Mouse (Mus musculus) embryonic facial prominence, embryonic 10.5 days (tissue): Measurements from ENCODE around the gene Macf1. TPM values are rescaled to one million over a fixed set of nuclear protein-coding genes. Genes with fewer than 3 reads are reported as not detected.
A peak's percentile ranks its signal among the peaks of the same experiment; 100 is the strongest.

ENCODE experiments used
- DNase-seq: peaks from one replicate; pipeline ENCODE4 v3.0.0-alpha.2; 2017; ENCODE audit warnings: low spot score
- H3K27ac ChIP-seq: fragments of 300-500 bp; sonication (generic); replicated peaks from 2 replicates; pipeline ENCODE4 v1.5.1; 2016; ENCODE audit warnings: mild to moderate bottlenecking
- H3K27me3 ChIP-seq: fragments of 300-500 bp; sonication (generic); replicated peaks from 2 replicates; pipeline ENCODE4 v1.6.1; 2016; ENCODE audit warnings: low read depth, mild to moderate bottlenecking; ENCODE audit not compliant: poor library complexity, severe bottlenecking
- H3K36me3 ChIP-seq: fragments of 300-500 bp; sonication (generic); replicated peaks from 2 replicates; pipeline ENCODE4 v1.6.1; 2016; ENCODE audit warnings: mild to moderate bottlenecking, moderate library complexity
- H3K4me1 ChIP-seq: fragments of 300-500 bp; sonication (generic); 2 replicates; pipeline ENCODE4 v1.6.1; 2016
- H3K4me3 ChIP-seq: fragments of 300-500 bp; sonication (generic); 2 replicates; pipeline ENCODE4 v1.5.1; 2016; ENCODE audit warnings: mild to moderate bottlenecking, moderate library complexity
- H3K9me3 ChIP-seq: fragments of 300-500 bp; sonication (generic); 2 replicates; pipeline ENCODE4 v1.6.1; 2016; ENCODE audit warnings: mild to moderate bottlenecking
- WGBS: fragments of 180-500 bp; shearing (Covaris S2); methylation state at CpG from one replicate; pipeline ENCODE4 v1.1.7; 2016; 5-methylcytosine and 5-hydroxymethylcytosine counted together
- polyA plus RNA-seq: library from polyadenylated mRNA; unstranded; fragments of >200 nt; fragmentation: Nextera tagmentation; extraction: Ambion mirVana; gene quantifications from 2 replicates; pipeline ENCODE4 v1.2.1, GENCODE M21; 2016

The Macf1 gene
- 46.0 and 47.4 TPM in 2 replicates for polyA plus RNA-seq

GRCm38 (mm10) chr4:123684260-123684659 is at the start of gene Macf1:
Gene Macf1 (minus strand): TSS chr4:123684360.
- DNase-seq = no peak

GRCm38 (mm10) chr4:123733532-123733931 is 49.4 kb upstream of the Macf1 start:
- Histone ChIP-seq H3K27ac (no peak overlapping the region), H3K4me3 (no peak overlapping the region), H3K4me1 (no peaks in the 10 kb centered on the region), H3K36me3 (peaks cover 59% of the 10 kb centered on the region), H3K27me3 (no peaks in the 10 kb centered on the region), H3K9me3 (no peaks in the 10 kb centered on the region)
- DNase-seq = no peak
- 92% methylated on average over 9 of the region's 9 CpGs for WGBS

More at GRCm38 (mm10) chr4:123684260-123684659, at the start of gene Macf1:
- H3K27ac ChIP-seq = no peak within 1 kb of the TSS
- H3K36me3 ChIP-seq = peaks cover 8% of the 10 kb centered on the region; the same call in 1 of the 2 replicates
- H3K27me3 ChIP-seq = peaks cover 32% of the 10 kb centered on the region
- H3K4me3 ChIP-seq = no peak within 1 kb of the TSS
- H3K4me1 ChIP-seq = peaks cover 31% of the 10 kb centered on the region
- 82% methylated on average over 3 of the region's 3 CpGs for WGBS
- no peaks in the 10 kb centered on the region for H3K9me3 ChIP-seq

GRCm38 (mm10) chr4:123732921-123733320 is 48.8 kb upstream of the Macf1 start:
- Histone ChIP-seq H3K36me3 (peaks cover 53% of the 10 kb centered on the region), H3K9me3 (no peaks in the 10 kb centered on the region), H3K27ac (no peak overlapping the region), H3K4me3 (no peak overlapping the region), H3K4me1 (no peaks in the 10 kb centered on the region), H3K27me3 (no peaks in the 10 kb centered on the region)
- no peak for DNase-seq
- WGBS = 88% methylated on average over 2 of the region's 2 CpGs

GRCm38 (mm10) chr4:123732163-123732910 is 48.2 kb upstream of the Macf1 start:
- no peak overlapping the region for H3K4me3 ChIP-seq
- H3K27me3 ChIP-seq = no peaks in the 10 kb centered on the region
- whole genome bisulfite sequencing = 93% methylated on average over 4 of the region's 4 CpGs

GRCm38 (mm10) chr4:123721761-123722160 is 37.6 kb upstream of the Macf1 start:
- Histone ChIP-seq H3K4me1 (peaks cover 14% of the 10 kb centered on the region), H3K27ac (no peak overlapping the region), H3K9me3 (no peaks in the 10 kb centered on the region), H3K27me3 (no peaks in the 10 kb centered on the region), H3K36me3 (no peaks in the 10 kb centered on the region), H3K4me3 (no peak overlapping the region)
- WGBS = 89% methylated on average over 4 of the region's 4 CpGs
- no peak for DNase-seq

More at GRCm38 (mm10) chr4:123732163-123732910, 48.2 kb upstream of the Macf1 start:
- Histone ChIP-seq H3K9me3 (no peaks in the 10 kb centered on the region), H3K36me3 (peaks cover 48% of the 10 kb centered on the region), H3K27ac (no peak overlapping the region), H3K4me1 (no peaks in the 10 kb centered on the region)
- no peak for DNase-seq

- Histone ChIP-seq H3K36me3 (peaks cover 25% of the 10 kb centered on the region), H3K27ac (peak overlapping the region; percentile 87), H3K27me3 (no peaks in the 10 kb centered on the region), H3K9me3 (no peaks in the 10 kb centered on the region), H3K4me1 (peaks cover 18% of the 10 kb centered on the region), H3K4me3 (peak overlapping the region; percentile 92)
- WGBS = 37% methylated on average over 7 of the region's 7 CpGs
- DNase-seq = no peak
These were observed 34.2 kb upstream of the Macf1 start for GRCm38 (mm10) chr4:123718434-123718780.

- peak; percentile 96 for DNase-seq
- H3K36me3 ChIP-seq = peaks cover 29% of the 10 kb centered on the region
- H3K4me1 ChIP-seq = peaks cover 18% of the 10 kb centered on the region
- H3K27me3 ChIP-seq = no peaks in the 10 kb centered on the region
- WGBS = under 1% methylated on average over 40 of the region's 40 CpGs
- peak within 1 kb of the TSS; percentile 87 for H3K27ac ChIP-seq
- no peaks in the 10 kb centered on the region for H3K9me3 ChIP-seq
- peak within 1 kb of the TSS; percentile 92 for H3K4me3 ChIP-seq
These were observed 33.6 kb upstream of the Macf1 start, which contains the start of gene Ndufs5 for GRCm38 (mm10) chr4:123717574-123718433. Gene Ndufs5 (minus strand): TSS chr4:123718202.

GRCm38 (mm10) chr4:123712431-123712830 is 28.3 kb upstream of the Macf1 start:
- Histone ChIP-seq H3K9me3 (no peaks in the 10 kb centered on the region), H3K36me3 (peaks cover 46% of the 10 kb centered on the region), H3K4me1 (peaks cover 10% of the 10 kb centered on the region), H3K4me3 (no peak overlapping the region), H3K27ac (no peak overlapping the region), H3K27me3 (no peaks in the 10 kb centered on the region)
- 92% methylated on average over 3 of the region's 3 CpGs for WGBS
- DNase-seq = no peak

GRCm38 (mm10) chr4:123707340-123707739 is 23.2 kb upstream of the Macf1 start:
- no peak overlapping the region for H3K4me3 ChIP-seq

GRCm38 (mm10) chr4:123705340-123705739 is 21.2 kb upstream of the Macf1 start:
- Histone ChIP-seq H3K4me3 (no peak overlapping the region), H3K4me1 (no peaks in the 10 kb centered on the region), H3K27me3 (no peaks in the 10 kb centered on the region), H3K36me3 (no peaks in the 10 kb centered on the region), H3K27ac (no peak overlapping the region), H3K9me3 (no peaks in the 10 kb centered on the region)
- DNase-seq = no peak
- 84% methylated on average over 2 of the region's 2 CpGs for WGBS

More at GRCm38 (mm10) chr4:123707340-123707739, 23.2 kb upstream of the Macf1 start:
- H3K9me3 ChIP-seq = no peaks in the 10 kb centered on the region
- no peaks in the 10 kb centered on the region for H3K4me1 ChIP-seq
- no peaks in the 10 kb centered on the region for H3K27me3 ChIP-seq
- H3K36me3 ChIP-seq = peaks cover 12% of the 10 kb centered on the region
- no peak for DNase-seq
- H3K27ac ChIP-seq = no peak overlapping the region
- 93% methylated on average over 5 of the region's 5 CpGs for WGBS

GRCm38 (mm10) chr4:123693384-123693783 is 9.2 kb upstream of the Macf1 start:
- DNase-seq = no peak
- no peak overlapping the region for H3K27ac ChIP-seq
- no peak overlapping the region for H3K4me3 ChIP-seq
- no peaks in the 10 kb centered on the region for H3K36me3 ChIP-seq
- 0 out of 2 replicates have a peak, but pooled peaks cover under 1% of the 10 kb centered on the region for H3K4me1 ChIP-seq
- WGBS = 91% methylated on average over 12 of the region's 12 CpGs
- no peaks in the 10 kb centered on the region for H3K27me3 ChIP-seq
- H3K9me3 ChIP-seq = no peaks in the 10 kb centered on the region

GRCm38 (mm10) chr4:123692071-123692470 is 7.9 kb upstream of the Macf1 start:
- Histone ChIP-seq H3K27ac (no peak overlapping the region), H3K9me3 (no peaks in the 10 kb centered on the region), H3K36me3 (no peaks in the 10 kb centered on the region), H3K27me3 (no peaks in the 10 kb centered on the region), H3K4me3 (no peak overlapping the region), H3K4me1 (peaks cover 8% of the 10 kb centered on the region)
- WGBS = 86% methylated on average over 3 of the region's 3 CpGs
- no peak for DNase-seq
